Mouse (Mus musculus) heart, postnatal 0 days (tissue): ENCODE results near the gene Pam.

ENCODE experiments used
- CTCF ChIP-seq: IDR thresholded peaks from 2 replicates; pipeline ENCODE4 v1.5.1; 2016; ENCODE audit warnings: antibody characterized with exemption, control low read depth, low read depth
- EP300 ChIP-seq: IDR thresholded peaks from 2 replicates; pipeline ENCODE4 v1.6.1; 2016; ENCODE audit warnings: antibody characterized with exemption, low read depth

GRCm38 (mm10) chr1:97768089-97768488 lies 327.4 kb downstream of the Pam start:
- TF ChIP-seq CTCF (no peak), EP300 (no peak)
